Mouse (Mus musculus): Measurements from ENCODE around the gene Clec4a2.
"Not testable (repeated sequence)": the region's sequence is repeated elsewhere in the genome, so short reads cannot be mapped to it uniquely, and the experiment has no call there.

DNA sequence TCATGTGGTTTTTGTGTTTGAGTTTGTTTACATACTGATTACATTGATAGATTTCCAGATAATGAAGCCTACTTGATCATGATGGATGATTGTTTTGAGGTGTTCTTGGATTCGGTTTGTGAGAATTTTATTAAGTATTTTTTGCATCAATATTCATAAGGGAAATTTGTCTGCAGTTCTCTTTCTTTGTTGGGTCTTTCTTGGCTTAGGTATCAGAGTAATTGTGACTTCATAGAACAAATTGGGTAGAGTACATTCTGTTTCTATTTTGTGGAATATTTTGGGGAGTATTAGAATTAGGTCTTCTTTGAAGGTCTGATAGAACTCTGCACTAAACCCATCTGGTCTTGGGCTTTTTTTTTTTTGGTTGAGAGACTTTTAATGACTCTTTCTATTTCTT is at the start of gene Clec4a2:
- TF ChIP-seq POLR2A (IDR thresholded peaks at IDR 0.05; ENCODE audit: borderline replicate concordance, extremely low read depth, insufficient read depth, insufficient read length, poor library complexity, severe bottlenecking); CTCF (IDR thresholded peaks at IDR 0.05; ENCODE audit: borderline replicate concordance, extremely low read depth, insufficient read depth, insufficient read length): not testable (repeated sequence)
